Mouse (Mus musculus) heart, postnatal 0 days (tissue): ENCODE data around the gene Tmem191c.

ENCODE experiments used
- CTCF ChIP-seq: IDR thresholded peaks from 2 replicates; pipeline ENCODE4 v1.5.1; 2016; ENCODE audit warnings: antibody characterized with exemption, control low read depth, low read depth
- EP300 ChIP-seq: IDR thresholded peaks from 2 replicates; pipeline ENCODE4 v1.6.1; 2016; ENCODE audit warnings: antibody characterized with exemption, low read depth

DNA sequence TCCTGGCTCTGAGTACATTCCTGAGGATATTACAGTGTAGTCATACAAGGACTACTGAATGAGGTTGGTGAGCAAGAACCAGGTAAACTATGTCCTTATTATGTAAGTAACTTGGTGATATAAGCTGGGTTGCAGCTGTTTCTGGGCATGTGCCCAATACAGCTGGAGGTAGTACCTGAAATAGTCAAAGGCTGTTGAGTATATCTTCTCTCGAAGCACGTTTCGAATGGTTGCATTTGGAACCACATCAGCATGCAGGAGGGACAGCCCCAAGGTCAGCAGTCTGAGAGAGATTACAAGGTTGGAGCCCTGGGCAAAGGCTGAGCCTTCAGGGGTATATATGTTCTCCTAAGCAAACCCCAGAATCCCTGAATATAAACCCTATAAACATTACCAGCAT is 24.9 kb downstream of the Tmem191c start:
- TF ChIP-seq CTCF, result no peak
- no peak for TF ChIP-seq EP300
